Mouse (Mus musculus) large intestine, adult 2 months (tissue): ENCODE data around the gene Pi16. TPM values are rescaled to one million over a fixed set of nuclear protein-coding genes. Genes with fewer than 3 reads are reported as not detected.

ENCODE experiments used
- polyA plus RNA-seq: library from polyadenylated mRNA; depleted of rRNA; stranded (reverse); fragments of >200 nt; gene quantifications from 2 replicates; pipeline ENCODE4 v1.2.3, GENCODE M21; 2012; rRNA removed

The Pi16 gene
- polyA plus RNA-seq, 1 experiment = 1.5 TPM

Other genes starting within 250 kb of the Pi16 start
- gene Cdkn1a, start 226.7 kb upstream of the Pi16 start, polyA plus RNA-seq = 197 and 230 TPM in 2 replicates
- 0.45 and 1.2 TPM in 2 replicates for gene Rab44, start 203.5 kb upstream of the Pi16 start, polyA plus RNA-seq
- 1.1 and 1.7 TPM in 2 replicates for gene Cpne5, start 79.5 kb upstream of the Pi16 start, polyA plus RNA-seq
- 37.7 and 40.0 TPM in 2 replicates for gene Ppil1, start 53.5 kb upstream of the Pi16 start, polyA plus RNA-seq
- gene BC004004, start 48.9 kb upstream of the Pi16 start, polyA plus RNA-seq = 75.5 and 82.4 TPM in 2 replicates
- 254 and 263 TPM in 2 replicates for gene Mtch1, start 30.3 kb downstream of the Pi16 start, polyA plus RNA-seq
- gene Fgd2, start 43.2 kb downstream of the Pi16 start, polyA plus RNA-seq = 16.6 and 25.9 TPM in 2 replicates
- gene Pim1, start 173.1 kb downstream of the Pi16 start, polyA plus RNA-seq = 47.7 and 66.8 TPM in 2 replicates
- not detected in 2 replicates for gene Gm17657, start 232.0 kb downstream of the Pi16 start, polyA plus RNA-seq
- 17.2 and 21.8 TPM in 2 replicates for gene Tbc1d22b, start 232.1 kb downstream of the Pi16 start, polyA plus RNA-seq
- gene Tmem217, start 234.7 kb downstream of the Pi16 start, polyA plus RNA-seq = not detected in 2 replicates